26 mouse cellular contexts compared by ENCODE assay signal in genomic region chr9:13988901-13989300, GRCm38 (mm10).
DNase-seq lines count a peak whose midpoint lies in the region; ATAC-seq lines count a peak whose summit lies in the region.
"Had no signal": no experiment of that assay in that cellular context is flagged by ENCODE, and none has a peak within 500 bp of the region (broad histone marks: within the 10 kb centered on the region; RNA-seq: fewer than 3 reads in every experiment).

No protein-coding gene starts in this region.

- DNase-seq in heart, adult 8-10 months (ENCODE audit: low spot score): no peak
- DNase-seq in left cerebral cortex, postnatal 25 days (ENCODE audit: low spot score in 2 of 2): peak; percentile 11 to 40
- DNase-seq in left cerebral cortex, postnatal 10 days (ENCODE audit: extremely low spot score in 1 of 2, low spot score in 2 of 2): no peak
- peak; percentile 15 for DNase-seq in adipocyte (ENCODE audit: low spot score)
- DNase-seq in embryonic facial prominence, embryonic 14.5 days (ENCODE audit: low spot score): peak; percentile 65
- DNase-seq: adrenal gland, postnatal 10 days; cerebellum, adult 2 months; cerebellum, postnatal 36 days; embryo, embryonic 11 days; gastrocnemius, postnatal 10 days; kidney, adult 9 months; kidney, postnatal 14 days; liver, postnatal 0 days; lung, postnatal 14 days; thymus, adult 18-20 months; thymus, postnatal 4 days had no signal

- no peak overlapping the region for H3K4me2 ChIP-seq in heart, embryonic 16.5 days (ENCODE audit: low read depth, low read length)
- H3K4me2 ChIP-seq in embryonic facial prominence, embryonic 14.5 days (ENCODE audit: low read depth, low read length): no peak overlapping the region
- H3K4me2 ChIP-seq: forebrain, embryonic 15.5 days; limb, embryonic 12.5 days; liver, embryonic 11.5 days; midbrain, embryonic 12.5 days had no signal

- H3K27me3 ChIP-seq in heart, embryonic 16.5 days (ENCODE audit: control insufficient read depth, insufficient read depth, low read length): no peaks in the 10 kb centered on the region
- no peaks in the 10 kb centered on the region for H3K27me3 ChIP-seq in embryonic facial prominence, embryonic 14.5 days (replicated peaks; ENCODE audit: control insufficient read depth, insufficient read depth, low read length)
- H3K27me3 ChIP-seq: forebrain, embryonic 15.5 days; limb, embryonic 12.5 days; midbrain, embryonic 12.5 days had no signal

- 50% methylated on average over 4 of the region's 4 CpGs for WGBS in heart, embryonic 16.5 days
- WGBS in embryonic facial prominence, embryonic 14.5 days: 50% methylated on average over 4 of the region's 4 CpGs

- no peaks in the 10 kb centered on the region for H3K36me3 ChIP-seq in heart, embryonic 16.5 days (ENCODE audit: control insufficient read depth, insufficient read depth)
- no peaks in the 10 kb centered on the region for H3K36me3 ChIP-seq in embryonic facial prominence, embryonic 14.5 days (ENCODE audit: control insufficient read depth, insufficient read depth, low read length)
- H3K36me3 ChIP-seq: forebrain, embryonic 15.5 days; limb, embryonic 12.5 days; midbrain, embryonic 12.5 days had no signal

- intact Hi-C loops in left cerebral cortex, postnatal 25 days (cut with DNase I): no loop called here
- intact Hi-C loops in left cerebral cortex, postnatal 10 days (cut with DNase I): no loop called here

- peak; percentile 58; the same call in 1 of the 2 replicates for ATAC-seq in heart, embryonic 16.5 days (replicated peaks; ENCODE audit: extremely low read depth, insufficient read depth, low FRiP score)
- 0 out of 2 replicates have a peak, but pooled peaks have one; percentile 12 for ATAC-seq in embryonic facial prominence, embryonic 14.5 days (ENCODE audit: low read depth)
- ATAC-seq in megakaryocyte progenitor cell, adult 5-6 weeks (replicated peaks; ENCODE audit: poor library complexity): no peak
- ATAC-seq: activated CD4-positive, CD25-positive, alpha-beta regulatory T cell, adult 4 months; forebrain, embryonic 15.5 days; hindbrain, postnatal 0 days; intestine, embryonic 16.5 days; liver, postnatal 0 days had no signal

- peaks cover 4% of the 10 kb centered on the region; the same call in 1 of the 2 replicates for H3K4me1 ChIP-seq in heart, embryonic 16.5 days (ENCODE audit: control insufficient read depth, insufficient read depth, low read length)
- H3K4me1 ChIP-seq in embryonic facial prominence, embryonic 14.5 days (ENCODE audit: control insufficient read depth, insufficient read depth, low read length): peaks cover 8% of the 10 kb centered on the region
- H3K4me1 ChIP-seq: forebrain, embryonic 15.5 days; midbrain, embryonic 12.5 days had no signal

- no peak overlapping the region for H3K9ac ChIP-seq in heart, embryonic 16.5 days (ENCODE audit: low read length)
- H3K9ac ChIP-seq in embryonic facial prominence, embryonic 14.5 days (ENCODE audit: low read depth, low read length): no peak overlapping the region
- H3K9ac ChIP-seq: forebrain, embryonic 15.5 days; limb, embryonic 12.5 days; liver, postnatal 0 days; midbrain, embryonic 12.5 days had no signal

- no peaks in the 10 kb centered on the region for H3K9me3 ChIP-seq in heart, embryonic 16.5 days (replicated peaks; ENCODE audit: control insufficient read depth, low read length)
- no peaks in the 10 kb centered on the region for H3K9me3 ChIP-seq in embryonic facial prominence, embryonic 14.5 days (ENCODE audit: control insufficient read depth, low read length)
- H3K9me3 ChIP-seq: forebrain, embryonic 15.5 days; limb, embryonic 12.5 days; midbrain, embryonic 12.5 days had no signal

- H3K4me3 ChIP-seq in heart, embryonic 16.5 days (ENCODE audit: low read length): no peak overlapping the region
- H3K4me3 ChIP-seq in embryonic facial prominence, embryonic 14.5 days (ENCODE audit: low read depth, low read length): no peak overlapping the region
- H3K4me3 ChIP-seq: forebrain, embryonic 15.5 days; left cerebral cortex, adult 2 months; limb, embryonic 12.5 days; midbrain, embryonic 12.5 days had no signal

- H3K27ac ChIP-seq in heart, embryonic 16.5 days (ENCODE audit: low read length): no peak overlapping the region
- no peak overlapping the region for H3K27ac ChIP-seq in embryonic facial prominence, embryonic 14.5 days (replicated peaks; ENCODE audit: low read depth, low read length)
- H3K27ac ChIP-seq: forebrain, embryonic 15.5 days; hindbrain, postnatal 0 days; left cerebral cortex, adult 2 months; limb, embryonic 12.5 days; midbrain, embryonic 12.5 days had no signal

Comparison
In these comparisons a context has a peak if more than half of its experiments do, and no peak if none do; other contexts are left out.
1. DNase-seq: peak in left cerebral cortex, postnatal 25 days (2 of 2), adipocyte (single experiment) and embryonic facial prominence, embryonic 14.5 days (single experiment); none in heart, adult 8-10 months (single experiment) and left cerebral cortex, postnatal 10 days (0 of 2).